Mouse (Mus musculus) limb, embryonic 12.5 days (tissue): ENCODE results near the gene Ksr2. TPM values are rescaled to one million over a fixed set of nuclear protein-coding genes. Genes with fewer than 3 reads are reported as not detected.
"Not testable (repeated sequence)": the region's sequence is repeated elsewhere in the genome, so short reads cannot be mapped to it uniquely, and the experiment has no call there.

Experiments
- ATAC-seq: fragments of 200-750 bp; cut with Nextera tagmentation; 2 replicates; pipeline ENCODE4 v1.8.0; 2017; ENCODE audit warnings: low read depth, moderate TSS enrichment; ENCODE audit not compliant: insufficient number of reproducible peaks, insufficient read depth, low FRiP score, low TSS enrichment
- H3K27ac ChIP-seq: fragments of 300-500 bp; sonication (generic); 2 replicates; pipeline ENCODE4 v1.5.1; 2016; ENCODE audit warnings: mild to moderate bottlenecking, moderate library complexity
- H3K27me3 ChIP-seq: fragments of 300-500 bp; sonication (generic); 2 replicates; pipeline ENCODE4 v1.6.1; 2016; ENCODE audit warnings: mild to moderate bottlenecking, moderate library complexity
- H3K36me3 ChIP-seq: fragments of 300-500 bp; sonication (generic); 2 replicates; pipeline ENCODE4 v1.6.1; 2016; ENCODE audit warnings: mild to moderate bottlenecking, moderate library complexity
- H3K4me1 ChIP-seq: fragments of 300-500 bp; sonication (generic); replicated peaks from 2 replicates; pipeline ENCODE4 v1.6.1; 2016
- H3K4me2 ChIP-seq: fragments of 300-500 bp; sonication (generic); 2 replicates; pipeline ENCODE4 v1.6.1; 2016; ENCODE audit warnings: mild to moderate bottlenecking, moderate library complexity
- H3K4me3 ChIP-seq: fragments of 300-500 bp; sonication (generic); replicated peaks from 2 replicates; pipeline ENCODE4 v1.5.1; 2016; ENCODE audit warnings: mild to moderate bottlenecking
- H3K9ac ChIP-seq: fragments of 300-500 bp; sonication (generic); replicated peaks from 2 replicates; pipeline ENCODE4 v1.6.1; 2016; ENCODE audit warnings: mild to moderate bottlenecking, moderate library complexity
- H3K9me3 ChIP-seq: fragments of 300-500 bp; sonication (generic); 2 replicates; pipeline ENCODE4 v1.6.1; 2016; ENCODE audit warnings: mild to moderate bottlenecking, moderate library complexity
- WGBS: fragments of 180-500 bp; shearing (Covaris S2); methylation state at CpG from one replicate; pipeline ENCODE4 v1.1.7; 2016; 5-methylcytosine and 5-hydroxymethylcytosine counted together
- polyA plus RNA-seq: library from polyadenylated mRNA; unstranded; fragments of >200 nt; fragmentation: Nextera tagmentation; extraction: Ambion mirVana; gene quantifications from 2 replicates; pipeline ENCODE4 v1.2.1, GENCODE M21; 2016

Gene Ksr2
- polyA plus RNA-seq, 1 experiment from 2014 or later: 0.16 TPM

DNA sequence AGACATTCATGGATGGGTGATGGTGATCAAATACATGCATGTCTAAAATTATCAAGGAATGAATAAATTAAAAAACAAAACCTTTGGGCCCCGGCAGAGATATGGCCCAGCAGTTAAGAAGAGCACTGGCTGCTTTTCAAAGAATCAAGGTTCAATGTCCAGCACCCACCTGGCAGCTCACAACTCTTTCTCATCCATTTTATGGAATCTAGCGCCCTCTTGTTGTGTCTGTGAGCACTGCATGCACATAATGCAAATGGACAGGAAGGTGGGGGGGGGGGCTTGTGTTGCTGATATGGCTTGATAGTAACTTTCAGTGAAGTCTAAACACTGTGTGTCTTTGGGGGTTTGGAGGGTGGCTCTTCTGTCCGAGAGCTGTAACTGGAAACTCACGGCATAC lies 5.6 kb upstream of the Ksr2 start:
- Histone ChIP-seq H3K4me3 (no peak overlapping the region), H3K4me2 (no peak overlapping the region), H3K9ac (no peak overlapping the region), H3K36me3 (no peaks in the 10 kb centered on the region), H3K4me1 (peaks cover 1% of the 10 kb centered on the region; the same call in 1 of the 2 replicates), H3K27ac (no peak overlapping the region), H3K27me3 (peaks cover 44% of the 10 kb centered on the region), H3K9me3 (no peaks in the 10 kb centered on the region)
- 58% methylated on average over 4 of the region's 4 CpGs for WGBS
- no peak for ATAC-seq

DNA sequence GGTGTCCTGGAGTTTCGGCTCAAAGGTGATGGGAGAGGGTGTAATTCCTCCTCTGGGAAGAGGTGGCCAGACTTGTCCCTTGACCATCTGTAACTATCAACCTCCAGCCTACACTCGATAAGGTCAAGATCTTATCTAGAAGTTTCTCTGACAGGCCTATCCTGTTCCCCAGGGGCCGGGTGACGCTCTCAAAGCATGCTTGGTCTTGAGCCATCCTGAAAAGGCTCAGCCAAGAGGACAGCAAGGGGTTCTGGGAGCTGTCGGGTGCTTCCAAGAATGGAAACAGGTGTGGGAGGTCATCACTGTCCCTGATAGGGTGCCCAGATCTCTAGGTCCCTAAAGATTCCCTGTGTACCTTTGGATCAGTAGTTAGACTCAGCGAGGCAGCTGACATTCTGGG lies 4.4 kb upstream of the Ksr2 start:
- no peak for ATAC-seq
- WGBS: 73% methylated on average over 6 of the region's 6 CpGs

DNA sequence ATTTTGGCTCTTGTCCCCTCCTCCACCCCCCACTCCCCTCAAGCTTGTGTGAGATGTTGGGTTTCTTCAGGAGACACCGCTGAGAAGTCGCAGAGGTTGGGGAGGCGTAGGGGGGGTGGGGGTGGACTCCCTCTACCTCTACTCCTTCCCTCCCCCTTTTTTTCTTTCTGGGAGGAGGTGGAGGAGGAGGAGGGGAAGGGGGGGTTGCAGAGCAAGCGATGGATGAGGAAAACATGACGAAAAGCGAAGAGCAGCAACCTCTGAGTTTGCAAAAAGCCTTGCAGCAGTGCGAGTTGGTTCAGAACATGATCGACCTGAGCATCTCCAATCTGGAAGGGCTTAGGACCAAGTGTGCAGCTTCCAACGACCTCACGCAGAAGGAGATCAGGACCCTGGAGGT lies 811 bp downstream of the Ksr2 start:
- WGBS: 1% methylated on average over 10 of the region's 10 CpGs
- Histone ChIP-seq H3K9ac (no peak overlapping the region), H3K36me3 (no peaks in the 10 kb centered on the region), H3K4me2 (peak overlapping the region; percentile 100), H3K27me3 (peaks cover 81% of the 10 kb centered on the region), H3K27ac (no peak overlapping the region), H3K4me1 (peaks cover 14% of the 10 kb centered on the region), H3K9me3 (no peaks in the 10 kb centered on the region), H3K4me3 (peak overlapping the region; percentile 65)
- ATAC-seq: no peak

More for the DNA sequence above, 4.4 kb upstream of the Ksr2 start:
- Histone ChIP-seq H3K9ac (no peak overlapping the region), H3K4me3 (no peak overlapping the region), H3K27ac (no peak overlapping the region), H3K27me3 (peaks cover 56% of the 10 kb centered on the region), H3K4me1 (peaks cover 11% of the 10 kb centered on the region), H3K9me3 (no peaks in the 10 kb centered on the region), H3K36me3 (no peaks in the 10 kb centered on the region), H3K4me2 (no peak overlapping the region)

DNA sequence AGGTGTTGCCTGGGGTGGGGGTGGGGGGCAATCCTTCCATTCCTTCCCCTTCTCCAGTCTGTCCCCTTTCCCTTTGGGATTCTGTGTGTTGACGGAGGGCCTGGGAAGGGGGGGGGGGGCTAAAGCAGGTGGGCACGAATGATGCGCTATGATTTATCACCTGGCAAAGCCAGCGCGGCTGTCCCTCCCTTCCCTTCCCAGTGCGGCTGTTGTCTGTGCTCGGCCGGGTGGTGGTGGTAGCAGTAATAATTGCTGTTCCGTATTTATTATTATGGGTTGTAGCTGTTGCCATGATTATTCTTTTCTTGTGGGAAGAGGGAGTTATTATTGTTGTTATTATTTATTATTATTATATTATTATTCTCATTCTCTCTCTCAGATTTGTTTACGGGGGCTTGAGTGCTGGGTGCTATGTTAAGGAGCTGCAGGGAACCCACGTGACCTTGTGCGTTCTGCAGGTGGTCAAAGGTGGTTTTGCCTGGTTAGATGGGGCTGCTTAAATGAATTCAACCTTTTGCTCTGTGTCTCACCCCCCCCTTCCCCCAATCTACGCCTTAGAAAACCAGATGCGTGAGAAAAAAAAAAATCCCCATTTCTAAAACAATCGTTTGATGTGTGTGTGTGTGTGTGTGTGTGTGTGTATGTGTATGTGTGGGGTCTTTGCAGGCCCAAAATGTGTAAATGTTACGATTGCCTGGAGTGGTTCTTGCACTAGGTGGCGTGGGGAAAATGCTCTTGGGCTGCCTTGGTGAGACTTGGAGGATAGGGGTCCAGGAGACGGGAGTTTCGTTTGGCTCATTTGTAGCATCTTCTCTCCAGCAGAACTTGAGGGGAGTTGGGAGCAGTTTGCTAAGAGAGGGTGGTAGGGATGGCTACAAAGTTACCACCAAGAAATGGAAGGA lies 1.5 kb downstream of the Ksr2 start:
- no peaks in the 10 kb centered on the region for H3K36me3 ChIP-seq
- H3K9ac ChIP-seq: no peak overlapping the region
- H3K27me3 ChIP-seq: peaks cover 75% of the 10 kb centered on the region
- no peak for ATAC-seq
- no peaks in the 10 kb centered on the region for H3K9me3 ChIP-seq
- no peak overlapping the region for H3K4me3 ChIP-seq
- WGBS: 24% methylated on average over 18 of the region's 19 CpGs
- H3K4me1 ChIP-seq: peaks cover 14% of the 10 kb centered on the region
- peak overlapping the region; percentile 100 for H3K4me2 ChIP-seq
- no peak overlapping the region for H3K27ac ChIP-seq

DNA sequence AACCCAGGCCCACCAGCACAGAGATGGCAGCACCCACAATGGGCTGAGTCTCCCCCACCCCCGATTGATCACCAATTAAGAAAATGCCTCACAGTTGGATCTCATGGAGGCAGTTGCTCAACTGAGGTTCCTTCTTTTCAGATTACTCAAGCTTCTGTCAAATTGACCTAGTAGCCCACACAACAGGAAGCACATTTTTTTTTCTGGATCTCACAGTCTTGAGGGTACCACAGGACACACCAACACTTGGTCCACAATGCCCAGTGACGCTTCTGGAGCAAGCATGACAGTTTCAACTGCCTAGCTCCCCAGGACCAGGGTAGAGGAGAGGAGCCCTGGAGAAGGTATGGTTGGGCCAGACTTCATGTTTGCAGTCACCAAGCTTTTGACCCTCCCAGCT lies 3.6 kb downstream of the Ksr2 start:
- H3K27me3 ChIP-seq: peaks cover 53% of the 10 kb centered on the region
- ATAC-seq: no peak
- peaks cover 14% of the 10 kb centered on the region for H3K4me1 ChIP-seq
- WGBS: 85% methylated on average over 2 of the region's 2 CpGs
- H3K36me3 ChIP-seq: no peaks in the 10 kb centered on the region
- no peak overlapping the region for H3K4me3 ChIP-seq
- no peak overlapping the region for H3K9ac ChIP-seq
- no peaks in the 10 kb centered on the region for H3K9me3 ChIP-seq
- no peak overlapping the region for H3K4me2 ChIP-seq
- no peak overlapping the region for H3K27ac ChIP-seq

DNA sequence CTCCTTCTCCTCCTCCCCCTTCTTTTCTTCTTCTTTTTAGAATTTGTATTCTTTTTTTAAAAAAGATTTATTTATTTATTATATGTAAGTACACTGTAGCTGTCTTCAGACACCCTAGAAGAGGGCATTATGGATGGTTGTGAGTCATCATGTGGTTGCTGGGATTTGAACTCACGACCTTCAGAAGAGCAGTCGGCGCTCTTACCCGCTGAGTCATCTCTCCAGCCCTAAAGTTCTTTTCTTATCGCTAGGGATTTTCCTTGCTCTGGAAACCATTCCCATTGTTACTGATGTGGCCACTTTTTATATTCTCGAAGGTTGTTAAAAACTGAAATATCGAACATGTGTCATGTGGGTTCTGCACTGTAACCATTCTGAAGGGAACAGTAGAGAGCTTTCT lies 19.7 kb downstream of the Ksr2 start:
- not testable (repeated sequence) for H3K9me3 ChIP-seq, H3K4me3 ChIP-seq, H3K36me3 ChIP-seq, ATAC-seq, H3K9ac ChIP-seq, H3K27me3 ChIP-seq, H3K27ac ChIP-seq, H3K4me1 ChIP-seq, H3K4me2 ChIP-seq
- 96% methylated on average over 7 of the region's 7 CpGs for WGBS

DNA sequence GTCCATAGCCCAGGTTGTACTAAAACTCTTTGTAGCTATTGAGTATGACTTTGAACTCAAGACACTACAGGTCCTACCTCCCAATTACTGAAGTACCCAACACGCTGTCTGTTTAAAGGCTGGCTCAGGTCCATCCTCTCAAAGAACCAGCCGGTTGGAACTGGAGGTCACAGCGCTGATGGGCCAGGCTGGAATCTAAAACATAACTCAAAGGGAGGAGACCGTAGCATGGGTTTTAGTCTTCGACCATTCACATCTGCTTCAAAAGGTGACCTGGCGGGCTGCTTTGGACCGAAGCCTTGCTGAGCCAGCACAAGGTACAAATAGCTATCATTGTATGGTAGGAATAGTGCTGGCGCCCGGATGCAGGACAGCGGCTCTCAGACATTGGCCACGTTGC lies 26.5 kb downstream of the Ksr2 start:
- H3K36me3 ChIP-seq: no peaks in the 10 kb centered on the region
- no peaks in the 10 kb centered on the region for H3K27me3 ChIP-seq
- no peak for ATAC-seq
- 91% methylated on average over 11 of the region's 11 CpGs for WGBS
- no peak overlapping the region for H3K4me3 ChIP-seq
- H3K4me1 ChIP-seq: 0 out of 2 replicates have a peak, but pooled peaks cover 10% of the 10 kb centered on the region
- no peak overlapping the region for H3K9ac ChIP-seq
- H3K4me2 ChIP-seq: no peak overlapping the region
- no peaks in the 10 kb centered on the region for H3K9me3 ChIP-seq
- H3K27ac ChIP-seq: no peak overlapping the region

DNA sequence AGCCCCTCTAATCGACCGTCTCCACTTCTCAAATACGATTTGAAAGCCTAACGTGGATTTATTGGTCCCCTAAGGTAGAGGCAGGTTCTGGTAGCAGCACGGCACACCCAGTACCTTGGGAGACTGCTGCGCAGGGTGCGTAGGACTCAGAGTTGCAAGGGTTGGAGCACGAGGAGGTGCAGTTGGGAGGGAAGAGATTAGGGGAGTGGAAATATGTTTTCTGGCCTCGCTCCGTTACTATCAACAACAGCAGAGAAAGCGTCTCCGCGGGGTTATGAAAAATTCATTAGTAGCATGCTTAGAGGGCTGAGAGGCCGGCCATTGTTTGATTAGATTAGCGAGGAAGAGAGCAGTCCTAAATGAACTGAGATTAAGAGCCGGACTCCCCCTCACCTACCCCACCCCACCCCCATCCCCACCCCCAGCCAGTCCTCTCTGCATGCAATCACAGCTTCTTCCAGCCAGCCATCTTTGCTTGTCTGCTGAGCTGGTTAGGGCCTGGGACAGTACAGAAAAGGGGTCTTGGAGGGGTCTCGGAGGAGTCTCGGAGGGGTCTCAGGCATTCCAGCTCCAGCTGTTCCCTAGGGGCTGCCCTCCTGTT lies 27.5 kb downstream of the Ksr2 start:
- H3K4me3 ChIP-seq: no peak overlapping the region
- no peaks in the 10 kb centered on the region for H3K36me3 ChIP-seq
- H3K4me1 ChIP-seq: 0 out of 2 replicates have a peak, but pooled peaks cover 10% of the 10 kb centered on the region
- H3K27me3 ChIP-seq: no peaks in the 10 kb centered on the region
- WGBS: 57% methylated on average over 18 of the region's 18 CpGs
- no peaks in the 10 kb centered on the region for H3K9me3 ChIP-seq
- H3K9ac ChIP-seq: no peak overlapping the region
- no peak overlapping the region for H3K4me2 ChIP-seq
- peak overlapping the region; percentile 53 for H3K27ac ChIP-seq
- no peak for ATAC-seq

DNA sequence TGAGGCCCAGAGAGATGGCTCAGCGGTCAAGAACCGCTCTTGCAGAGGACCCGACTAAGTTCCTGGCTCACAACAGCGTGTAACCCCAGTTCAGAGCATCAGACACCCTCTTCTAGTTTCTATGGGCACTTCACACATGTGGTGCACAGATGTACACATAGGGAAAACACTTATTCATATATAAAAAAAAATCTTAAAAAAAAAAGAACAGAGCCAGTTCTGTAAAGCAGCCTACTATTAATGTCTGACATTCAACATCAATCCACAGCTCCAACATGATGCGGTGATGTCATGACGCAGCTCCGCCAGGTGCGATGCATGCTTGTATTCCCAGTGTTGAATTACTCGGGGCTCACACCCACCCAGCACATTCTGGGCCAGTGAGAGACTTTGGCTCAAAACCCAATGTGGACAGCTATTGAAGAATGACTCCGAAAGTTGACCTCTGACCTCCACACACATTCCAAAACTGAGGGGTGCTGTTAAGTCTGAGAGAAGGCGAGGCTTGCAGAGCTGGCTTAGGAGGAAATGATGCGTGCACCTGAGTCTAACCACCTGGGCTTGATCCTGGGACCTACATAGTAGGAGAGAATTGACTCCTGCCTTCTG lies 28.5 kb downstream of the Ksr2 start:
- Histone ChIP-seq H3K4me3 (no peak overlapping the region), H3K4me2 (no peak overlapping the region), H3K27me3 (peaks cover 8% of the 10 kb centered on the region; the same call in 1 of the 2 replicates), H3K4me1 (0 out of 2 replicates have a peak, but pooled peaks cover 10% of the 10 kb centered on the region), H3K36me3 (no peaks in the 10 kb centered on the region), H3K9ac (no peak overlapping the region), H3K9me3 (no peaks in the 10 kb centered on the region), H3K27ac (peak overlapping the region; percentile 53; the same call in 1 of the 2 replicates)
- WGBS: 74% methylated on average over 12 of the region's 12 CpGs
- no peak for ATAC-seq

DNA sequence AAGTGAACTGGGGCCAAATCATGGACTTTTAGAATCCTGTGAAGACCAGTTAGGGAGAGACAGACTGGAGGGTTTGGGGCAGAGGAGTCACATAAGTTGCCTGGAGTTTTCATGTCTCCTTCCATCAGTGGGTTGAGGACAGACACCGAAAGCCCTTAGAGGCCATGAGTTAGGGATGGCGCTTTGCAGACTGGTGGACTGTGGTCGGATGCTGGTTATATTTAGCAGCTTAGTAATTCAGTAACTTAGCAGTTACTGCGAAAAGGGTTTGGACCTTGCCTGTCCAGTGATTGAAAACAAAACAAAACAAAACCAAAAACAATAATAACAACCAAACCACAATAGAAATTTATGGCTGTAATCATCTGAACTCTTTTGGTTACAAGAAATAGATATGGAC lies 29.3 kb downstream of the Ksr2 start:
- Histone ChIP-seq H3K4me1 (0 out of 2 replicates have a peak, but pooled peaks cover 10% of the 10 kb centered on the region), H3K27ac (no peak overlapping the region), H3K36me3 (no peaks in the 10 kb centered on the region), H3K4me3 (no peak overlapping the region), H3K27me3 (peaks cover 13% of the 10 kb centered on the region), H3K9ac (no peak overlapping the region), H3K4me2 (no peak overlapping the region), H3K9me3 (no peaks in the 10 kb centered on the region)
- no peak for ATAC-seq
- WGBS: 93% methylated on average over 4 of the region's 4 CpGs

DNA sequence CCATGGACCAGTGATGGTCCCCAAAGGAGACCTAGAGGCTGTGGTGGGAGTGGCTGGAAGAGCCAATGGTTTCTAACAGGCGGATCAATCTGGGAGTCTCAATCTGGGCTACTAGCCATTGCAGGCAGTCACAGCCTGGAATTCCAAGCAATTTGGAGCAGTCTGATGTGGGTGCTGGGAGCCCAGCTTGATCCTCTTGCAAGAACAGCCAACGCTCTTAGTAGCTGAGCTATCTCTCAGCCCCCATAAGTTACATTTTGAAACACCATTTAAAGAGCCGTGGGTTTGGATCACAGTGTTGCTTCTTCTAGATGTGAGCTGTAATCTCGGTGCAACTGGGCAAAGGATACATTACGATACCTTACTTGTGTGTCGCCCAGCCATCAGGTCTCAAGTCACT lies 30.1 kb downstream of the Ksr2 start:
- Histone ChIP-seq H3K27ac (no peak overlapping the region), H3K4me1 (0 out of 2 replicates have a peak, but pooled peaks cover 10% of the 10 kb centered on the region), H3K9ac (no peak overlapping the region), H3K36me3 (no peaks in the 10 kb centered on the region), H3K9me3 (no peaks in the 10 kb centered on the region), H3K27me3 (peaks cover 13% of the 10 kb centered on the region), H3K4me2 (no peak overlapping the region), H3K4me3 (no peak overlapping the region)
- no peak for ATAC-seq
- 92% methylated on average over 6 of the region's 6 CpGs for WGBS
